Mouse (Mus musculus): ENCODE data around the gene Ghr. TPM values are rescaled to one million over a fixed set of nuclear protein-coding genes. Genes with fewer than 3 reads are reported as not detected.

Ghr gene
- total RNA-seq (2017), result 0.39 and 1.0 TPM in 2 replicates

GRCm38 (mm10) chr15:3582807-3583636 is at the start of gene Ghr:
Ghr (minus strand) TSS chr15:3583492.
- peak; percentile 88 for ATAC-seq (replicated peaks; ENCODE audit: low read depth, poor library complexity, severe bottlenecking)

GRCm38 (mm10) chr15:3622746-3623145 is 39.5 kb upstream of the Ghr start:
- ATAC-seq (replicated peaks; ENCODE audit: low read depth, poor library complexity, severe bottlenecking), result no peak

GRCm38 (mm10) chr15:3620368-3620767 is 37.1 kb upstream of the Ghr start:
- no peak for ATAC-seq (replicated peaks; ENCODE audit: low read depth, poor library complexity, severe bottlenecking)

- ATAC-seq (replicated peaks; ENCODE audit: low read depth, poor library complexity, severe bottlenecking), result no peak
Observed at GRCm38 (mm10) chr15:3618311-3618710, 35.0 kb upstream of the Ghr start.

GRCm38 (mm10) chr15:3611961-3612360 is 28.7 kb upstream of the Ghr start:
- ATAC-seq (replicated peaks; ENCODE audit: low read depth, poor library complexity, severe bottlenecking), result no peak

- no peak for ATAC-seq (replicated peaks; ENCODE audit: low read depth, poor library complexity, severe bottlenecking)
Observed at GRCm38 (mm10) chr15:3607951-3608350, 24.7 kb upstream of the Ghr start.

GRCm38 (mm10) chr15:3602098-3602486 is 18.8 kb upstream of the Ghr start:
- no peak for ATAC-seq (replicated peaks; ENCODE audit: low read depth, poor library complexity, severe bottlenecking)

GRCm38 (mm10) chr15:3601422-3602097 is 18.3 kb upstream of the Ghr start:
- no peak for ATAC-seq (replicated peaks; ENCODE audit: low read depth, poor library complexity, severe bottlenecking)

- no peak for ATAC-seq (replicated peaks; ENCODE audit: low read depth, poor library complexity, severe bottlenecking)
Observed at GRCm38 (mm10) chr15:3587879-3588278, 4.6 kb upstream of the Ghr start.

GRCm38 (mm10) chr15:3584361-3584760 is 1.1 kb upstream of the Ghr start:
- no peak for ATAC-seq (replicated peaks; ENCODE audit: low read depth, poor library complexity, severe bottlenecking)

GRCm38 (mm10) chr15:3581861-3582806 is 1.2 kb downstream of the Ghr start:
- peak; percentile 41 for ATAC-seq (replicated peaks; ENCODE audit: low read depth, poor library complexity, severe bottlenecking)

- no peak for ATAC-seq (replicated peaks; ENCODE audit: low read depth, poor library complexity, severe bottlenecking)
Observed at GRCm38 (mm10) chr15:3581337-3581736, 2.0 kb downstream of the Ghr start.

- no peak for ATAC-seq (replicated peaks; ENCODE audit: low read depth, poor library complexity, severe bottlenecking)
Observed at GRCm38 (mm10) chr15:3580216-3580615, 3.1 kb downstream of the Ghr start.

- ATAC-seq (replicated peaks; ENCODE audit: low read depth, poor library complexity, severe bottlenecking), result no peak
Observed at GRCm38 (mm10) chr15:3578286-3578980, 4.9 kb downstream of the Ghr start.

GRCm38 (mm10) chr15:3569178-3569903 is 14.0 kb downstream of the Ghr start:
- no peak for ATAC-seq (replicated peaks; ENCODE audit: low read depth, poor library complexity, severe bottlenecking)

GRCm38 (mm10) chr15:3564570-3564969 is 18.7 kb downstream of the Ghr start:
- ATAC-seq (replicated peaks; ENCODE audit: low read depth, poor library complexity, severe bottlenecking), result no peak

- no peak for ATAC-seq (replicated peaks; ENCODE audit: low read depth, poor library complexity, severe bottlenecking)
Observed at GRCm38 (mm10) chr15:3563929-3564516, 19.3 kb downstream of the Ghr start.

- no peak for ATAC-seq (replicated peaks; ENCODE audit: low read depth, poor library complexity, severe bottlenecking)
Observed at GRCm38 (mm10) chr15:3563473-3563872, 19.8 kb downstream of the Ghr start.

- no peak for ATAC-seq (replicated peaks; ENCODE audit: low read depth, poor library complexity, severe bottlenecking)
Observed at GRCm38 (mm10) chr15:3558524-3558923, 24.8 kb downstream of the Ghr start.
